Mouse (Mus musculus) CD4-positive, CD25-positive, alpha-beta regulatory T cell, adult 4 months (primary cell): ENCODE data around the gene Lrch4. TPM values are rescaled to one million over a fixed set of nuclear protein-coding genes. Genes with fewer than 3 reads are reported as not detected.

ENCODE experiments used
- ATAC-seq: one replicate; pipeline ENCODE4 v1.8.0; 2017
- polyA plus RNA-seq, 2 experiments: library from polyadenylated mRNA; unstranded; fragments of 100-300 nt; shearing (Covaris generic); gene quantifications; one replicate each; pipeline ENCODE4 v1.2.1; 2017

Gene Lrch4
- polyA plus RNA-seq: 10 to 100 TPM; 46.5 to 81.2 TPM

DNA sequence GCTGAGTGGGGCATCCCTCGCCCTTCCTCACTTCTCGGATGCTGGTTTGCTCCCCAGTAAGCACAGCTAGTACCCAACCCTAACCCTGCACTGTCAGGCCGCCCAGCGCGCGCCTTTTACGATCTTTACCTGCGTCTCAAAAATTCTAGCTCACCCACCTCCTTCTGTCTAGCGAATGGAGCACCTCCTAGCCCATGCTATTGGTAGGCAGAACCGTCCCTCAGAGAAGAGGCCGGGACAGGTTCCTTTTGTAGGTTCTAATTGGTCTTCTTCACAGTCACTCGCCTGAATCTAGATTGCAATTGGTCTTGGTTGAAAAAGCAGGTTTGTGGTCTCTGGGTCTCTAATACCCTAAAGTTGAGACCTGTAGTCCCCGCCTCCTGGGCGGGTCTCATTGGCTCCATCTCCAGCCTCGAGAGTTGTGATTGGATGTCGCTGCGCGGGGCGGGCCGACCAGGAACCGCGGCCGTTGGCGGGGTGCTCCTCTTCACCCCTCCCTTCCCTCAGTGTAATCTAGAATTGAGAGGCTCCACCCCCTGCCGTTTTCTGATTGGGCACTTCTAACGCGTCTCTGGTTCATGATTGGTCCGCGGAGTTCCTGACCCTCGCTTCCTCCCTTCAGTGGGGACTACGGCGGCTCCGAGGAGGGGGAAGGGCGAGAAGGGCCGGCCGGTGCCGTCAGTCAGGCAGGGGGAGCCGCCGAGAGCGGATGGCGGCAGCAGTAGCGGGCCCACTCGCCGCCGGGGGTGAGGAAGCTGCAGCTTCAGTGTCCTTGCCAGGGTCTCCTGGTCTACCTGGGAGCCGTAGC lies at the start of gene Lrch4, which contains the start of the genes Fbxo24 and Gm20605:
TSS of gene Lrch4 (plus strand) at position 624 of the 808 bp plus-strand sequence.
TSS of gene Fbxo24 (minus strand) at position 505 of the 808 bp plus-strand sequence.
TSS of gene Gm20605 (plus strand) at position 678 of the 808 bp plus-strand sequence.
- ATAC-seq: peak; percentile 86

DNA sequence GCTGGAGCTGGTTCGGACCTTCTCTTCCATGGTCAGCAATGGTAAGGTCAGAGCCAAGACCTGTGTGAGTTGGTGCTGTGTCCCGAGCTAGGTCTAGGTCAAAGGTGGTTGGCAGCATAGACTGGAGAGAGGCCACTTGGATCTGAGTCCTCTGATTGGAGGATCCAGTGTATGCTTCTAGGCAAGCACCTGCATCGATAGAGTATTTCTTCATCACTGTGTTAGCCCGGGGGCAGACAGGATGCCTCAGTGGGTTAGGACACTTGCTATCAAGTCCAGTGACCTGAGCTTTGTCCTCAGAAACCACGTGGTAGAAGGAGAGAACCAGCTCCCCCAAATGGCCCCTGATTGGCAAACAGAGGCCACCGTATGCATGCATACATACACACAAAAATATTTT lies 48.7 kb upstream of the Lrch4 start:
- no peak for ATAC-seq

DNA sequence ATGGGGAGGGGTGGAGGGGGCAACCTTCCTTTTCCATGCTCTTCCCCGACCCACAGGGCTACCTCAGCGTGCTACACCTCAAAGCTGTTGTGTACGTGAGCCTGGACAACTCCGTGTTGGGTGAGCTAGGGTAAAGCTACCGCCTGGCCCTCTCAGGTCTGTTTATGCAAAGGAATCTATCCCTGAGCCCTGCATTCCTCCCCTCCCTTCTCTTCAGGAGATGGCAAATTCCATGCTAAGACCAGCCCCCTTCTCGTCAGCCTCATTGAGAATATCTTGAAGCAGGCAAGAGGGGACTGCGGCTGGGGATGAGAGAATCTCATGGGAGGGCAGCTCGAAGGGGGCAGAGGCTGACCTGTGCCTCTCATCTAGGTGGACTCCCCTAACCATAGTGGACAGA lies 46.2 kb upstream of the Lrch4 start:
- ATAC-seq: no peak

DNA sequence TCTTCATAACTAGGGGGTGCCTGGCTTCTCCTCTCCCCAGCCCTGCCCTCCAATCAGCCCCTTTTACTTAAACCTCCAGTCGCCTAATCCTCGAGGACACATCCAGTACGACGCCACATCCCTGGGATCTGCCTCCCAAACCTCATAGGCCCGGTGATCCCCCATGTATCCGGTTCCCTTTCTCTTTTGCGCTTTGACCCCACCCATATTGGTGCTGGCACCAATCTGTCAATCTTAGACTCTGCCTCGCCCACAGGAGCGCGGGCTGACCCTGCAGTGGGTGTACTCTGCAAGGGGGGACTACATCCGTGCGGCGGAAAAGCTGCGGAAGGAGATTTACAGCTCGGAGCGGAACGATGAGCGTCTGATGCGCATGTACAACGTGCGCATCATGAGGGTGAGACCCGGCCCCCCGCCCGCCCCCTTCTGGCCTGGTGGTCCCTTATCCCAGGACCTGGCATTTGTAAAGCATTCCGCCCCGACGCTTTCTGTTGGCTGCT lies 45.2 kb upstream of the Lrch4 start:
- ATAC-seq: no peak

DNA sequence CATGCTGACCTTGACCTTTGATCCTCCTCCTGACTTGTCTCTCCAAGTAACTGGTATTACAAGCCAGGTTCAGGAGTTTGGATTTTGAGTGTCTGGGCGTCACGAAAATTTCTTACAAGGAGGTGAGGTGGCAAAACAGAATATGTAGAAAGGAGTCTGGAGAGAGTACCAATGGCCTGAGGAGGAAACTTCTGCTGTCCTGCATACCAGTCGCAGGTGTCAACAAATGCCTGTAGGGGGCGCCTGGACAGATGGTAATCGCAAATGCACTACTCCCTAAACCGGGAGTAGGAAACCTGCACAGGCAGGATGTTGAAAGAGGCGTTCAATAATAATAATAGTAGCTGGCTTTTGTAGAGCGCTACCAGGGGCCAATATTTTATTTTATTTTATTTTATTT lies 43.9 kb upstream of the Lrch4 start:
- ATAC-seq: peak; percentile 60

DNA sequence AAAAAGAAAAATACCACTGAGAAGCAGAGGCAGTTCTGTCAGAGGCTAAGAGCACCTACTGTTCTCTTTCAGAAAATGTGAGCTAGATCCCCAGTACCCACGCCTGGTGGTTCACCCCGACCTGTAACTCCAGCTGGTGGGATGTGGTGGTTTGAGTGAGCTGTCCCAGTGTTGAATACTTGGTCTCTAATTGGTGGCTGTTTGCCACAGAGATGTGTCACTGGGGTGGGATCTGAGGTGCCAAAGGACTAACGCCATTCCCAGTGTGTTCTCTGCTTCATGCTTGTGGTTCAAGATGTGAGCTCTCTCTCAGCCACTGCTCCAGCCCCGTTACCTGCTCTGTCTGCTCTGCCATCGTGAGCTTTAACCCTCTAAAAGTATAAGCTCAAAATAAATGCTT lies 38.4 kb upstream of the Lrch4 start:
- ATAC-seq: no peak

GRCm38 (mm10) chr5:137595921-137596320 lies 33.0 kb upstream of the Lrch4 start:
- ATAC-seq: no peak

GRCm38 (mm10) chr5:137596601-137597261 lies 32.2 kb upstream of the Lrch4 start:
- no peak for ATAC-seq

- no peak for ATAC-seq
Measured at GRCm38 (mm10) chr5:137597625-137598024, 31.3 kb upstream of the Lrch4 start.

GRCm38 (mm10) chr5:137598100-137598826 lies 30.7 kb upstream of the Lrch4 start:
- no peak for ATAC-seq

DNA sequence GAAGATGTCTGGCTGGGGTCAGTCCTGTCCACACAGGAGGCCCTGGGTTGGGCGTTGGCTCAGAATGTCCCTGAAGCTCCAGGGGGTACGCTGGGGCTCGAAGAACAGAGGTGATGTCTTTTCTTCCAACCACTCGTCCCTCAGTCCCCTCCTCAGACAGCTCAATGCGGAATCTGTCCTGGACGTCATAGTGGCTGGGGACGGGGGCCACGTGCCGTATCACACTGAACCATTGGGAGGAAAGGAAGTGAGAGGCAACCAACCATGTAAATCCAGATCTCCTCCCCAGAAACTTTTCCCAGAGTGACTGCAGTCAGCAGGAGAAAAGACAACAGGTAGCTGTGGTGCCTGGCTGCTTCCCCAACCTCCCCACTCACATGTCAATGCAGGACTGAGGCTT lies 29.3 kb upstream of the Lrch4 start:
- ATAC-seq: no peak

- ATAC-seq: no peak
Measured at GRCm38 (mm10) chr5:137600281-137600618, 28.7 kb upstream of the Lrch4 start.

- ATAC-seq: peak; percentile 90
Measured at GRCm38 (mm10) chr5:137600619-137601364, 28.1 kb upstream of the Lrch4 start, which contains the start of gene Mospd3. Gene Mospd3 (minus strand): TSS chr5:137601058.

DNA sequence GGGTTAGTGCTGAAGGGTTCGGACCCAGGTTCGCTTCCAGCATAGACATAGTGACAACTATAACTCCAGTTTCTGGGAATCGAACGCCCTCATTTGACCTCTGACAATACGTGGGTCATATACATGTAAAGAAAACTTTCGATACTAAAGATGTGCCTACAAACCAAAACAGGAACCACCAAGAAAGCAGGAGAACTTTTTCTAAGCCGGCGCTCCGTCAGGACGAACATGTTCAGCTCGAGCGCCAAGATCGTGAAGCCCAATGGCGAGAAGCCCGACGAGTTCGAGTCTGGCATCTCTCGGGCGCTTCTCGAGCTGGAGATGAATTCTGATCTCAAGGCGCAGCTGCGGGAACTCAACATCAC lies 27.6 kb upstream of the Lrch4 start:
- no peak for ATAC-seq

DNA sequence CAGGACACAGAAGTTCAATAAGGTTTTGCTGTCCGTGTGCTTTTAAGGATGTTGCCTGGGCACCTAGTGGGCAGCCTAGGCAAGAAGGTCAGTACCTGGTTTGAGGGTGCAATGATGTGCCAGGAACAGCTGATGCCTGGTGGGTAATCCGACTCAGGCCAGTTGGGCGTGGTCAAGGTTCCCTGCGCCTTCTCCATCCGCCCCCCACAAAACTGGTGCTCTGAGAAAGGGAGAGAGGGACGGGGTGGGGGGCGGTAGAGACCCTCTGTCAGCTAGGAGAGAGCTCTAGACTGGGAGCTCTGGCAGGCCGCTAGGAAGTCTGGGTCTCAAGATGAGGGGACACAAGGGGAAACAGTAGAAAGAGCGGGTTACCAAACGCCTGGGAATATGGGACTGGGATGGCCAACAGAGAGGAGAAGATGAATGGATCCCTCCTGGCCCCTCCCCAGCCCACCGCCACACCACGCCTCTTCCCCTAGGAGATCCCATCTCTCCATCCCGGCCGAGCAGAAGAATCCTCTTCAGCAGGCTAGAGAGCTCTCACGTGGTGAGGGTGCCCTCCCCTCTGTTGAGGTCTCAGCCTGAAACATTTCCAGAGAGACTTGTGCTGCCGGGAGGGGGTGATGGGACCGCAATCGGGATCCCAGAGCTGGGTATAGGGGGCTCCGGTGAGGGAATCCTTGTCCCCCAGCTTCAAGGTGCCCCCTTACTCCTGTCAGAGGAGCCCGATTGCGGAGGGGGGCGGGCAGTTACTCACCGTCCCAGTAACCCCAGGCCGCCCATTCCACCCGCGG lies 20.9 kb upstream of the Lrch4 start:
- no peak for ATAC-seq

GRCm38 (mm10) chr5:137608654-137609190 lies 20.2 kb upstream of the Lrch4 start:
- no peak for ATAC-seq

GRCm38 (mm10) chr5:137609292-137609691 lies 19.6 kb upstream of the Lrch4 start:
- no peak for ATAC-seq

DNA sequence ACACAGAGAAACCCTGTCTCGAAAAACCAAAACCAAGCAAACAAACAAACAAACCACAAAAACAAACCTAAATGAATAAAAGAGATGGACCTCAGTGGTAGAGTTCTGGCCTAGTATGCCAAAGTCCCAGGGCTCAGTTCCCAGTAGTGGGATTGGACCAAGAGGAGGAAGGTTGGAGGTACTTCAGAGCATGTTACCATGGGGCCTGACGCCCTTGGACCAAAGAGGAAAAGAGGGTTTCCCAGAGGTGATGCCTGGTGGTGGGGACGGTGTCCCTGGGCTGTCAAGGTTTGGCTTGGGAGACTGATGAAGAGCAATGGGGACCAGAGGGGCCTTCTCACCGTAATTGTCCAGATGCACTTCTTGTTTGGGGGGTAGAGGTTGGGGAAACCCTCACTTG lies 18.9 kb upstream of the Lrch4 start:
- no peak for ATAC-seq

DNA sequence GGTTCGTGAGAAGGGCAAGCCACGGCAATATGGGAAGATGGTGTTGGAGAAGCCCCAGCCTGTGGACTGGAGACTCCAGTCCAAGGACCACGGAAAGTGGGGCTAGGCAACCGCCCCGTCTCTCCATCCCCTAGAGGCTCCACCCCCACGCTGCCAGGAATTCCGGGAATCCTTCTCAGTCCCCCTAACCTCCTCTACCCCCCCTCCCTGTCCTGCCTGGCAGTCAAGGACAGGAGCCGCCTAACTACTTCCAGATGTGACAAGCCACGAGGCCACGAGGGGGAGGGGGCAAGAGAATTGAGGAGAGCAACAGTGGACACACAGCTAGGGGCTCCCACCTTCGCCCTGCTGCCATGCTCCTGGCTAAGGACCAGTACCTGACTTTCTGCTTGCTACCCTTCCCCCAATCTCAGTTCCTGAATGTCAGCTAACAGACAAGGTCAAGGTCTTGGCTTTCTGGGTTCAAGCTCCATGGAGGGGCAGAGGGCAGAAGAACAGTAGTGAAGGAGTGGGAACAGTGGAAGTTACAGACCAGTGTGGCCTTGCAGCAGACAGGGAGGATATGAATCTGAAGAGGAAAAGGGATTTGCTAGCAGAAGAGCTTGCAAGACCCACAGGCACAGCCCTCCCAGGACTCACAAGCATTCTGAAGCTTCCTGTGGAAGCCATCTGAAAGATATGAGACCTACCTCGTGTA lies 18.2 kb upstream of the Lrch4 start:
- no peak for ATAC-seq

GRCm38 (mm10) chr5:137611245-137611602 lies 17.7 kb upstream of the Lrch4 start:
- ATAC-seq: no peak

GRCm38 (mm10) chr5:137613076-137613475 lies 15.8 kb upstream of the Lrch4 start:
- no peak for ATAC-seq
